Mouse (Mus musculus) ES-Bruce4 (cell line): Measurements from ENCODE around the gene Rab13. TPM values are rescaled to one million over a fixed set of nuclear protein-coding genes. Genes with fewer than 3 reads are reported as not detected.
A peak's percentile ranks its signal among the peaks of the same experiment; 100 is the strongest.

ENCODE experiments used
- H3K27ac ChIP-seq: 2 replicates; pipeline ENCODE4 v1.5.1; 2012; ENCODE audit warnings: low read length, inconsistent platforms; ENCODE audit not compliant: insufficient read depth
- H3K27me3 ChIP-seq: 2 replicates; pipeline ENCODE4 v1.6.1; 2012; ENCODE audit warnings: mild to moderate bottlenecking, low read length, inconsistent platforms; ENCODE audit not compliant: control insufficient read depth, poor library complexity, insufficient read depth, severe bottlenecking
- H3K36me3 ChIP-seq: 2 replicates; pipeline ENCODE4 v1.6.1; 2012; ENCODE audit warnings: inconsistent platforms, mild to moderate bottlenecking, low read length, moderate library complexity; ENCODE audit not compliant: control insufficient read depth, poor library complexity, insufficient read depth, severe bottlenecking
- H3K4me1 ChIP-seq: one replicate; pipeline ENCODE4 v1.8.1; 2011; ENCODE audit warnings: low read length; ENCODE audit not compliant: control insufficient read depth, insufficient read depth
- H3K4me3 ChIP-seq: 2 replicates; pipeline ENCODE4 v1.5.1; 2011; ENCODE audit warnings: low read depth, mild to moderate bottlenecking, low read length
- H3K9ac ChIP-seq: 2 replicates; pipeline ENCODE4 v1.6.1; 2012; ENCODE audit warnings: low read depth, mild to moderate bottlenecking, inconsistent platforms; ENCODE audit not compliant: poor library complexity, severe bottlenecking
- H3K9me3 ChIP-seq: replicated peaks from 2 replicates; pipeline ENCODE4 v1.6.1; 2012; ENCODE audit warnings: mild to moderate bottlenecking, low read length, inconsistent platforms; ENCODE audit not compliant: control insufficient read depth, poor library complexity, insufficient read depth, severe bottlenecking
- CTCF ChIP-seq: IDR thresholded peaks from one replicate; pipeline ENCODE4 v1.8.1; 2011; ENCODE audit warnings: low read depth, low read length
- EP300 ChIP-seq: IDR thresholded peaks from 2 replicates; pipeline ENCODE4 v1.6.1; 2011; ENCODE audit warnings: low read depth, low read length; ENCODE audit not compliant: insufficient read depth
- POLR2A ChIP-seq: IDR thresholded peaks from one replicate; pipeline ENCODE4 v1.8.1; 2011; ENCODE audit warnings: low read length; ENCODE audit not compliant: insufficient read depth
- polyA plus RNA-seq: library from polyadenylated mRNA; stranded (reverse); fragments of >200 nt; gene quantifications from 2 replicates; pipeline ENCODE4 v1.2.4, GENCODE M21; 2011; ENCODE audit warnings: low read depth; ENCODE audit not compliant: missing spikeins, insufficient read depth, insufficient read length

The Rab13 gene
- polyA plus RNA-seq, 1 experiment = 12.4 TPM

DNA sequence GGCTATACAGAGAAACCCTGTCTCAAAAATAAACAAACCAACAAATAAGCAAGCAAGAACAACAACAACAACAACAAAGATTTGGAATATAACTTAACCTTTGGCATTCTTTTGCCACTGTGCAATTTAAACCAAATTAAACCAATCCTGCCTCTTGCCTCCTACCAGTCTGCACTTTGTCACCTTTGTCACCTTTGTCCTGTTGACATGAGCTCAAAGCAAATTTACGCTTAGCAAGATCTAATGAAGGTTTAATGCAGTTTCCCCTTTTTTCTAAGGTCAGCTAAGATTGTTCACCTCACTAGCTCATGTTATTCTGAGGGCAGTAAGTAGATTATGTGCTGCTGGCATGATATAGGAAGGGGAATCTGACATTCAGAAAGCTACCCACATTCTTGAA lies 15.9 kb upstream of the Rab13 start:
- Histone ChIP-seq H3K27ac (no peak overlapping the region), H3K4me1 (no peaks in the 10 kb centered on the region), H3K4me3 (no peak overlapping the region), H3K9me3 (no peaks in the 10 kb centered on the region), H3K36me3 (no peaks in the 10 kb centered on the region), H3K9ac (no peak overlapping the region), H3K27me3 (no peaks in the 10 kb centered on the region)
- no peak for TF ChIP-seq EP300
- TF ChIP-seq CTCF = no peak
- TF ChIP-seq POLR2A = no peak

DNA sequence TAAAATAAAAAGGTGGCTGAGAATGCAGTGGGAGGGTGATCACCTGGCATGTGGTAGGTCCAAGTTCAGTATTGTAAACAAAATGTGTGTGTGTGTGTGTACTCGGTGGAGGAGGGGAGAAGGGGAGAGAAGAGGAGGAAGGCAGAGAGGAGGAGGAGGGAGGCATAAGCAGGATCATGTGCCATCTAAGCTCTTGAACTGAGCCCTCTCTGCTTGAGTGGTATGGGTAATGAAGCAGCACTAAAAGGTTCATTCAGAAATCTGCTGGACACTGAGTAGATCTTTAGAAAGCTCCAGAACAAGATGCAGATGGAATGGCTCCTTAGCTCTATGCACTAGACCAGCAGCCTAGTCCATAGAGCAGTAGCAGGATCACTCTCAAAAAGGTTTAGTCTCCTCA lies 10.6 kb upstream of the Rab13 start:
- peaks cover under 1% of the 10 kb centered on the region; the same call in 1 of the 2 replicates for H3K36me3 ChIP-seq
- H3K4me3 ChIP-seq = no peak overlapping the region
- no peaks in the 10 kb centered on the region for H3K9me3 ChIP-seq
- H3K4me1 ChIP-seq = no peaks in the 10 kb centered on the region
- no peak overlapping the region for H3K9ac ChIP-seq
- H3K27me3 ChIP-seq = no peaks in the 10 kb centered on the region
- H3K27ac ChIP-seq = no peak overlapping the region
- TF ChIP-seq CTCF = no peak
- TF ChIP-seq POLR2A = no peak
- TF ChIP-seq EP300 = no peak

DNA sequence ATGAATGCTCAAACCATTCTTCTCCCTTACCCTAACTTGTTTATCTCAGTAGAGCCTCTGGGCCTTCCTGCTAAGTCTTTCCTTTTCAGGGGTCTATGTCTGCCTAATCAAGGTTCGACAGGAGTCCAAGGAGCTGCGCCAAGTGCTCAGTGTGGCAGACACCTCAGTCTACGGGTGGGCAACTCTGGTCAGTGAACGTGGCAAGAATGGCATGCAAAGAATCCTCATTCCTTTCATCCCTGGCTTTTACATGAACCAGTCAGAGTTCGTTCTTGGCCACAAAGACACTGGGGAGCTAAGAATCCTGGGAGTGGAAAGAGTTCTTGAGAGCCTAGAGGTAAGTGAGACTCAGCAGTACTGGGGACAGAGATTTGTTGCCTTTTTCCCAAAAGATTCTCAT lies 9.9 kb upstream of the Rab13 start:
- H3K9me3 ChIP-seq = no peaks in the 10 kb centered on the region
- peaks cover 7% of the 10 kb centered on the region for H3K36me3 ChIP-seq
- TF ChIP-seq CTCF (no peak), POLR2A (no peak), EP300 (no peak)
- H3K4me3 ChIP-seq = no peak overlapping the region
- no peaks in the 10 kb centered on the region for H3K4me1 ChIP-seq
- H3K27ac ChIP-seq = no peak overlapping the region
- H3K9ac ChIP-seq = no peak overlapping the region
- no peaks in the 10 kb centered on the region for H3K27me3 ChIP-seq

DNA sequence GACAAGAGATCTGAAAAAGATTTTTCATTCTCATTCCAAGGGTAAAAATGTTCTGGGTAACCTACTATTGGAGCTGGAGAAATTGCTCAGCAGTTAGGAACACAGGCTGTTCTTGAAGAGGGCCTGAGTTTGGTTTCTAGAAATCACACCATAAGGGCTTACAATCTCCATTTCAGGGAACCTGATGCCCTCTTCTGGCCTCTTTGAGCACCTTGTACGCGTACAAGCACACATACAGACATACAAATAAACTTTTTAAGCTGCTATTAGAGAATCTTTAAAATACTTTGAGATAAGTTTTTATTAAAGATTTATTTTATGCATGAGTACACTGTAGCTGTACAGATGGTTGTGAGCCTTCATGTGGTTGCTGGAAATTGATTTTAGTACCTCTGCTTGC lies 8.9 kb upstream of the Rab13 start:
- H3K9ac ChIP-seq = no peak overlapping the region
- no peak overlapping the region for H3K27ac ChIP-seq
- peaks cover 17% of the 10 kb centered on the region for H3K36me3 ChIP-seq
- TF ChIP-seq EP300 (no peak), CTCF (no peak), POLR2A (no peak)
- no peaks in the 10 kb centered on the region for H3K9me3 ChIP-seq
- H3K4me3 ChIP-seq = no peak overlapping the region
- no peaks in the 10 kb centered on the region for H3K4me1 ChIP-seq
- no peaks in the 10 kb centered on the region for H3K27me3 ChIP-seq

DNA sequence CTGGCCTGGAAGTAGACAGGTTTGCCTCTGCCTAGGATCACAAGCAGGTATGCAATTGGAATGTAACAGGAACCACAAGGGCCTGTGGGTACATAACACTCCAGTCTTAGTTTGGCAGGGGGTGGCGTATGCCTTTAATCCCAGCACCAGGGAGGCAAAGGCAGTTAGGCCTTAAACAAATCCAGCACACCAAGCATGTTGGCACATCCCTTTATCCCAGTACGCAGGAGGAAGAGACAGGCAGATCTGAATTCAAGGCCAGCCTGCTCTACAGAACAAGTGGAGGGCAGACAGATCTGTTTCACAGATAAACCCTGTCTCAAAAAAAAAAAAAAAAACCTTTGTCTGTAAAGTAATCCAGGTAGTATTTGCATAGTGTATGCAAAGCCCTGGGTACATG lies 4.8 kb upstream of the Rab13 start:
- no peak overlapping the region for H3K4me3 ChIP-seq
- H3K36me3 ChIP-seq = peaks cover 49% of the 10 kb centered on the region
- H3K27ac ChIP-seq = no peak overlapping the region
- H3K9me3 ChIP-seq = no peaks in the 10 kb centered on the region
- TF ChIP-seq CTCF (no peak), POLR2A (no peak), EP300 (no peak)
- no peaks in the 10 kb centered on the region for H3K4me1 ChIP-seq
- H3K27me3 ChIP-seq = no peaks in the 10 kb centered on the region
- H3K9ac ChIP-seq = no peak overlapping the region

DNA sequence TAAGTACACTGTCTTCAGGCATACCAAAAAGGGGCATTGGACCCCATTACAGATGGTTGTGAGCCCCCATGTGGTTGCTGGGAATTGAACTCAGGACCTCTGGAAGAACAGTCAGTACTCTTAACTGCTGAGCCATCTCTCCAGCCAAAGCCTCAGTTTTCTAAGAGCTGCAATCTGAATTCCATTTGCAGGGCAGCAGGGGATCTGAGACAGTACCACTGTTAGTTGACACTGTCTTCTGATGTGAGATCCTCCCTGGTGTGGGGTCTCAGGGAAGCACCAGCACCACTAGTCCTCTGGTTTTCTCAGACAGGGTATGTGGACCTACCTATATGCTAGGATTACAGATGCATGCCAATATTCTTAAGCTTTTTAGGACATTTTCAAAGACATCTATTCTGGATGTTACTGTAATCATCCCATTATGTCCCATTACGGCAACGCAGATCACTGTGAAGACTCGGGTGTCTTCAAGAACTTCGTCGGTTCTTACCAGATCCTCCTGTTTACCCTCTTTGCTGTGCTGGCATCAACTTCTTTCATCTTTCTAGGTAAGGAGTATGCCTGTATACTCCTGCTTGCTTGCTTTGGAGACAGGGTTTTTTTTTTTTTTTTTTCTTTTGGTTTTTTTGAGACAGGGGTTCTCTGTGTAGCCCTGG lies 3.5 kb upstream of the Rab13 start:
- Histone ChIP-seq H3K9me3 (no peaks in the 10 kb centered on the region), H3K36me3 (peaks cover 49% of the 10 kb centered on the region), H3K27me3 (no peaks in the 10 kb centered on the region), H3K9ac (0 out of 2 replicates have a peak overlapping the region, but pooled peaks have one; percentile 34), H3K4me3 (no peak overlapping the region), H3K4me1 (no peaks in the 10 kb centered on the region), H3K27ac (peak overlapping the region; percentile 26; the same call in 1 of the 2 replicates)
- TF ChIP-seq CTCF (no peak), EP300 (no peak), POLR2A (no peak)
